ENCODE assay signal across 25 mouse cellular contexts in genomic region chr6:90742453-90742852, GRCm38 (mm10).
"Had no signal": no experiment of that assay in that cellular context is flagged by ENCODE, and none has a peak within 500 bp of the region (broad histone marks: within the 10 kb centered on the region; RNA-seq: fewer than 3 reads in every experiment).

No protein-coding gene starts in this region.

- H3K9ac ChIP-seq: heart, embryonic 12.5 days; hindbrain, embryonic 12.5 days; hindbrain, embryonic 14.5 days; kidney, embryonic 15.5 days; limb, embryonic 13.5 days; limb, embryonic 15.5 days had no signal

- H3K36me3 ChIP-seq: heart, embryonic 10.5 days; heart, embryonic 12.5 days; hindbrain, embryonic 10.5 days; hindbrain, embryonic 12.5 days; kidney, embryonic 15.5 days; limb, embryonic 13.5 days; limb, embryonic 15.5 days had no signal

- H3K27me3 ChIP-seq: heart, embryonic 12.5 days; hindbrain, embryonic 12.5 days; kidney, embryonic 15.5 days; limb, embryonic 13.5 days; limb, embryonic 15.5 days had no signal

- DNase-seq: gastrocnemius, postnatal 14 days; gastrocnemius, postnatal 36 days; heart, adult 18-20 months; heart, postnatal 10 days; heart, postnatal 4 days; kidney, adult 11 months; kidney, adult 2 months; kidney, adult 9 months; kidney, postnatal 14 days; kidney, postnatal 36 days; layer of hippocampus, adult 9-11 months; layer of hippocampus, postnatal 36 days; left cerebral cortex, postnatal 4 days had no signal

- ATAC-seq: forebrain, embryonic 16.5 days; hindbrain, embryonic 16.5 days; inflammation-experienced regulatory T-cells, adult 6 months had no signal

- H3K4me1 ChIP-seq: hindbrain, embryonic 12.5 days had no signal

- H3K27ac ChIP-seq: heart, embryonic 10.5 days; hindbrain, embryonic 12.5 days; hindbrain, embryonic 14.5 days; kidney, embryonic 15.5 days; kidney, postnatal 0 days; limb, embryonic 13.5 days; limb, embryonic 15.5 days had no signal

- H3K4me3 ChIP-seq: heart, embryonic 10.5 days; heart, embryonic 12.5 days; hindbrain, embryonic 10.5 days; hindbrain, embryonic 12.5 days; kidney, embryonic 15.5 days; limb, embryonic 13.5 days; limb, embryonic 15.5 days had no signal

- H3K9me3 ChIP-seq: heart, embryonic 10.5 days; heart, embryonic 12.5 days; hindbrain, embryonic 10.5 days; hindbrain, embryonic 12.5 days; kidney, embryonic 15.5 days; limb, embryonic 13.5 days; limb, embryonic 15.5 days had no signal

- H3K4me2 ChIP-seq: heart, embryonic 12.5 days; hindbrain, embryonic 12.5 days; hindbrain, embryonic 14.5 days; kidney, embryonic 15.5 days; limb, embryonic 13.5 days; limb, embryonic 15.5 days had no signal
